Mouse (Mus musculus): Measurements from ENCODE around the gene Olfr472.
"Not testable (repeated sequence)": the region's sequence is repeated elsewhere in the genome, so short reads cannot be mapped to it uniquely, and the experiment has no call there.

Olfr472 gene

GRCm38 (mm10) chr7:107897602-107898001 is at the start of gene Olfr472:
Olfr472 (plus strand) TSS chr7:107897902.
- DNase-seq (ENCODE audit: low read depth, low spot score) = no peak

- no peak for DNase-seq (ENCODE audit: low read depth, low spot score)
Measured at GRCm38 (mm10) chr7:107930146-107930545, 32.4 kb downstream of the Olfr472 start, which contains the start of gene Olfr473. Olfr473 (plus strand) TSS chr7:107930446.

GRCm38 (mm10) chr7:107952539-107952938 is 54.8 kb downstream of the Olfr472 start:
- not testable (repeated sequence) for DNase-seq (ENCODE audit: low read depth, low spot score)

- DNase-seq (ENCODE audit: low read depth, low spot score) = no peak
Measured at GRCm38 (mm10) chr7:107954343-107954742, 56.6 kb downstream of the Olfr472 start, which contains the start of gene Olfr474. Olfr474 (plus strand) TSS chr7:107954643.
